Mouse (Mus musculus): ENCODE results near the gene Hira. TPM values are rescaled to one million over a fixed set of nuclear protein-coding genes. Genes with fewer than 3 reads are reported as not detected.
"Not testable (repeated sequence)": the region's sequence is repeated elsewhere in the genome, so short reads cannot be mapped to it uniquely, and the experiment has no call there.

Gene Hira
- total RNA-seq, 2 experiments from 2014 or later = 93.7 to 103 TPM

GRCm38 (mm10) chr16:19003757-19004156 lies 126.9 kb downstream of the Hira start:
- no peak for DNase-seq (ENCODE audit: extremely low spot score in 1 of 2, low spot score in 2 of 2)
- intact Hi-C loops (cut with DNase I) = no loop called here

GRCm38 (mm10) chr16:19005298-19005697 lies 128.5 kb downstream of the Hira start:
- intact Hi-C loops (cut with DNase I) = no loop called here
- no peak for DNase-seq (ENCODE audit: extremely low spot score in 1 of 2, low spot score in 2 of 2)

GRCm38 (mm10) chr16:19006715-19007114 lies 129.9 kb downstream of the Hira start:
- DNase-seq (ENCODE audit: extremely low spot score in 1 of 2, low spot score in 2 of 2) = no peak
- intact Hi-C loops (cut with DNase I) = no loop called here

GRCm38 (mm10) chr16:19007186-19007591 lies 130.4 kb downstream of the Hira start:
- intact Hi-C loops (cut with DNase I); DNase-seq (ENCODE audit: extremely low spot score in 1 of 2, low spot score in 2 of 2): not testable (repeated sequence)

- intact Hi-C loops (cut with DNase I) = no loop called here
- no peak for DNase-seq (ENCODE audit: extremely low spot score in 1 of 2, low spot score in 2 of 2)
Measured at GRCm38 (mm10) chr16:19010710-19011109, 133.9 kb downstream of the Hira start.

- no peak for DNase-seq (ENCODE audit: extremely low spot score in 1 of 2, low spot score in 2 of 2)
- intact Hi-C loops (cut with DNase I) = no loop called here
Measured at GRCm38 (mm10) chr16:19013550-19013949, 136.7 kb downstream of the Hira start.

- intact Hi-C loops (cut with DNase I) = no loop called here
- no peak for DNase-seq (ENCODE audit: extremely low spot score in 1 of 2, low spot score in 2 of 2)
Measured at GRCm38 (mm10) chr16:19014650-19015049, 137.8 kb downstream of the Hira start.

Other genes with a start within 250 kb of the Hira start
- 100 to 1,000 TPM; 703 to 707 TPM for gene Sept5, start 247.1 kb upstream of the Hira start, total RNA-seq (2021)
- 10 to 100 TPM; 78.6 to 85.0 TPM for gene Cldn5, start 100.2 kb upstream of the Hira start, total RNA-seq (2021)
- gene Ufd1, start 65.3 kb upstream of the Hira start, total RNA-seq (2021) = 100 to 1,000 TPM in 1 of 2 experiments, 10 to 100 TPM in 1; 91.3 to 100 TPM
- 1 to 10 TPM; 2.7 to 3.8 TPM for gene Cdc45, start 65.0 kb upstream of the Hira start, total RNA-seq (2021)
- 10 to 100 TPM; 24.5 to 26.7 TPM for gene 2510002D24Rik, start 40.5 kb upstream of the Hira start, total RNA-seq (2021)
- gene Gm28539, start 40.5 kb upstream of the Hira start, total RNA-seq (2021) = 10 to 100 TPM in 1 of 2 experiments, 1 to 10 TPM in 1; 6.8 to 16.1 TPM
- 10 to 100 TPM; 39.0 to 40.4 TPM for gene Mrpl40, start 175 bp upstream of the Hira start, total RNA-seq (2021)